Mouse (Mus musculus) bone marrow macrophage, adult 2 months (primary cell): Measurements from ENCODE around the gene Banf1.

Source experiments
- CTCF ChIP-seq: IDR thresholded peaks from 2 replicates; pipeline ENCODE4 v1.5.1; 2012; ENCODE audit warnings: low read depth, mild to moderate bottlenecking, low read length, moderate library complexity
- POLR2A ChIP-seq: IDR thresholded peaks from 2 replicates; pipeline ENCODE4 v1.6.1; 2012; ENCODE audit warnings: mild to moderate bottlenecking, low read depth, low read length, borderline replicate concordance

DNA sequence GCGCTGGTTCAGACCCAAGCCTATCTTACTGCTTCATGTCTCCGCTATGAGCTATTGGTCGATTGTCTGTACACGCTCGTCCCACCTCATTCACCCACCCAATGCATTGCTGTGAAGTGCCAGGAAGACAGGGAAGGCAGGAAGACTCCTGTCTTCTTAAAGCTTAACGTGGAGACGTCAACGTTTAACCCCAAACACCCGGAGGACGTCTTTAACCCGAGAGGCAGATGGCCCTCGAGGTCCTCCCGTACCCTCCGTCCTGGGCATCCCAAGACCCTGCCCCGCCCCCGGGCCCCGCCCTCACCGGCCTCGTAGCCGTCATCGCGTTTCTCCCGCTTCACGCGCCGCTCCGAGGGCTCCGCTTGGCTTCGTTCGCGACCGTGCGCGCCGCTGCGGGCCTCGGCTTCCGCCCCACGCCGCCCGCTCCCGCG, 21.1 kb upstream of the Banf1 start:
- TF ChIP-seq POLR2A (no peak), CTCF (no peak)
